Mouse (Mus musculus): ENCODE measurements around the gene Cdkn2aip.
A peak's percentile ranks its signal among the peaks of the same experiment; 100 is the strongest.

Cdkn2aip gene

GRCm38 (mm10) chr8:47695431-47696105 lies 18.2 kb downstream of the Cdkn2aip start:
- no peak for DNase-seq (ENCODE audit: low spot score)

- DNase-seq (ENCODE audit: low spot score) = peak; percentile 88
Observed at GRCm38 (mm10) chr8:47693119-47693518, 20.6 kb downstream of the Cdkn2aip start.

- no peak for DNase-seq (ENCODE audit: low spot score)
Observed at GRCm38 (mm10) chr8:47691831-47692230, 21.9 kb downstream of the Cdkn2aip start.

GRCm38 (mm10) chr8:47691303-47691702 lies 22.4 kb downstream of the Cdkn2aip start:
- DNase-seq (ENCODE audit: low spot score) = no peak

GRCm38 (mm10) chr8:47690674-47691078 lies 23.1 kb downstream of the Cdkn2aip start:
- DNase-seq (ENCODE audit: low spot score) = no peak

GRCm38 (mm10) chr8:47689704-47690326 lies 23.9 kb downstream of the Cdkn2aip start:
- peak; percentile 15 for DNase-seq (ENCODE audit: low spot score)

- no peak for DNase-seq (ENCODE audit: low spot score)
Observed at GRCm38 (mm10) chr8:47684441-47684840, 29.3 kb downstream of the Cdkn2aip start.

- no peak for DNase-seq (ENCODE audit: low spot score)
Observed at GRCm38 (mm10) chr8:47683994-47684393, 29.7 kb downstream of the Cdkn2aip start.

GRCm38 (mm10) chr8:47680306-47680705 lies 33.4 kb downstream of the Cdkn2aip start:
- DNase-seq (ENCODE audit: low spot score) = no peak

- no peak for DNase-seq (ENCODE audit: low spot score)
Observed at GRCm38 (mm10) chr8:47679603-47680002, 34.1 kb downstream of the Cdkn2aip start.

GRCm38 (mm10) chr8:47676631-47677030 lies 37.1 kb downstream of the Cdkn2aip start:
- no peak for DNase-seq (ENCODE audit: low spot score)

- no peak for DNase-seq (ENCODE audit: low spot score)
Observed at GRCm38 (mm10) chr8:47676224-47676623, 37.5 kb downstream of the Cdkn2aip start.

- no peak for DNase-seq (ENCODE audit: low spot score)
Observed at GRCm38 (mm10) chr8:47675786-47676185, 37.9 kb downstream of the Cdkn2aip start.

GRCm38 (mm10) chr8:47674777-47675710 lies 38.7 kb downstream of the Cdkn2aip start, which contains the start of gene Ing2:
Gene Ing2 (minus strand): TSS chr8:47675556.
- peak; percentile 100 for DNase-seq (ENCODE audit: low spot score)

GRCm38 (mm10) chr8:47674140-47674776 lies 39.5 kb downstream of the Cdkn2aip start:
- DNase-seq (ENCODE audit: low spot score) = no peak

- peak; percentile 93 for DNase-seq (ENCODE audit: low spot score)
Observed at GRCm38 (mm10) chr8:47673317-47674139, 40.2 kb downstream of the Cdkn2aip start.

- DNase-seq (ENCODE audit: low spot score) = no peak
Observed at GRCm38 (mm10) chr8:47664231-47664785, 49.4 kb downstream of the Cdkn2aip start.

- DNase-seq (ENCODE audit: low spot score) = no peak
Observed at GRCm38 (mm10) chr8:47663201-47663600, 50.5 kb downstream of the Cdkn2aip start.

GRCm38 (mm10) chr8:47662716-47663115 lies 51.0 kb downstream of the Cdkn2aip start:
- DNase-seq (ENCODE audit: low spot score) = peak; percentile 33

GRCm38 (mm10) chr8:47660394-47660793 lies 53.3 kb downstream of the Cdkn2aip start:
- no peak for DNase-seq (ENCODE audit: low spot score)

GRCm38 (mm10) chr8:47659463-47659862 lies 54.3 kb downstream of the Cdkn2aip start:
- no peak for DNase-seq (ENCODE audit: low spot score)
